Mouse (Mus musculus) lung, postnatal 14 days (tissue): ENCODE measurements around the gene Serpinb3b.
"Not testable (repeated sequence)": the region's sequence is repeated elsewhere in the genome, so short reads cannot be mapped to it uniquely, and the experiment has no call there.

Experiments
- DNase-seq: peaks from one replicate; pipeline ENCODE4 v3.0.0; 2021

The Serpinb3b gene

GRCm38 (mm10) chr1:107278261-107278660, at the start of gene Serpinb3b, which contains the start of gene Serpinb3c:
Gene Serpinb3b (minus strand): TSS chr1:107278361.
Gene Serpinb3c (minus strand): TSS chr1:107278371.
- DNase-seq: not testable (repeated sequence)

- not testable (repeated sequence) for DNase-seq
Measured at GRCm38 (mm10) chr1:107243170-107243569, 35.0 kb downstream of the Serpinb3b start.

GRCm38 (mm10) chr1:107217276-107217675, 60.9 kb downstream of the Serpinb3b start:
- DNase-seq: not testable (repeated sequence)

- DNase-seq: not testable (repeated sequence)
Measured at GRCm38 (mm10) chr1:107127453-107127852, 150.7 kb downstream of the Serpinb3b start.
